Mouse (Mus musculus) retina, adult 2 months (tissue): ENCODE data around the gene Uba52.
A peak's percentile ranks its signal among the peaks of the same experiment; 100 is the strongest.

Experiments
- DNase-seq: peaks from one replicate; pipeline ENCODE4 v3.0.0-alpha.2; 2012; ENCODE audit warnings: low read depth, low spot score

Uba52 gene

DNA sequence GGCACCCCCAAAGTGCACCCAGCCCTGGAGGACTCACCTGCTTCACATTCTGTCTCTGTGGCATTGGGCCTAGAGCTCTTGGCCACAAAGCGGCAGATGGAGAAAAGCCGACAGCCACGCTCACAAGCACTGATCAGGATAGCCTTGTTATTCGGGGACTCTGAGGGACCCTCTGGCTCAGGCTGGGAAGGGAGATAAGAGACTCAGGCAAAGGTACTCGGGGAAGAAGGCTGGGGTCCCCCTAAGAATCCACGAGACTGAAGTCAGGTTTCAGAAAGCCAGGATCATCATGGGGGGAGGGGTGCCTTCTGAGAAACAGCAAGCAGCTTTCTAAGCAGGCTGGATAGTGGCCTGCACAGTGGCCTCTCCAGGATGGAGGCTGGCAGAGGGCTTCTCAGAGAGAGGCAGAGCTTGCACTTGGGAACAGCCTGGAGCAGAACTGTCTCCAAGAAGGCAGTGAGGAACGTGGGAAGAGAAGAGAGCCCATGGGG, 24.4 kb downstream of the Uba52 start:
- no peak for DNase-seq

DNA sequence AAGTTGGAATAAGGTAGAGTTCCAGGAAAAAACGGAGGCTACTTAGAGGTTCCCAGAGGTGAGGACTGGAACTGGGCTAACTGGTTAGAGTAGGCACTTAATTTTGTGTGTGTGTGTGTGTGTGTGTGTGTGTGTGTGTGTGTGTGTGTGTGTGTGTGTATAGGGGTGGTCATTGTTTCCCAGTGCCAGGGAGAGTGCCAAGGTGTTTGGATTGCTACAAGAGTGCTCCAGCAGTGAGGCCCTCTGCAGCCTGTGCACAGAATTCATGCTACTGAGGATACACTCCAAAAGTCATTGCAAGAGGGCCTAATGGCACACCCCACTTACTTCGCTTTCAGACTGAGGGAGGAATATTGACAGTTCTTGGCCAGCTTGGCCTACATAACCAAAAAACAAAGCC, 27.7 kb downstream of the Uba52 start:
- DNase-seq: no peak

DNA sequence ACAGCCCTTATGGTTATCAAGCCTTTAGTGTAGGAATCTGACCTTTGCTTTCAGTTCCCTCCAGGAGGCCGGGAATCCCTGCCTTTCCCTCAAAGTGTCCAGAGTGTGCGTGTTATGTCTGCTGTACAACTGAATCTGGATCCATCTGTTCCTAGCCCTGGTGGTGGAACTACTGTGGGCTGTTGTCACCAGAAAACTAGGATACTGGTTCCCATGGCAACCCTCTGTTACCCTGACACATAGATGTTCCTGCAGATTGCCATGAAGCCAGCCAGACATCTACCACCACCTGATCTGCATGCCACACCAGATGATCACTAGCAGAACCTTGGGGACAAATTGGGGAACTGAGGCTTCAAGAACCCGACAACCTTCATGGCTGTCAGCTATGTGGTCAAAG, 28.7 kb downstream of the Uba52 start:
- DNase-seq: no peak

- DNase-seq: no peak
Measured at GRCm38 (mm10) chr8:70477269-70477982, 33.2 kb downstream of the Uba52 start.

DNA sequence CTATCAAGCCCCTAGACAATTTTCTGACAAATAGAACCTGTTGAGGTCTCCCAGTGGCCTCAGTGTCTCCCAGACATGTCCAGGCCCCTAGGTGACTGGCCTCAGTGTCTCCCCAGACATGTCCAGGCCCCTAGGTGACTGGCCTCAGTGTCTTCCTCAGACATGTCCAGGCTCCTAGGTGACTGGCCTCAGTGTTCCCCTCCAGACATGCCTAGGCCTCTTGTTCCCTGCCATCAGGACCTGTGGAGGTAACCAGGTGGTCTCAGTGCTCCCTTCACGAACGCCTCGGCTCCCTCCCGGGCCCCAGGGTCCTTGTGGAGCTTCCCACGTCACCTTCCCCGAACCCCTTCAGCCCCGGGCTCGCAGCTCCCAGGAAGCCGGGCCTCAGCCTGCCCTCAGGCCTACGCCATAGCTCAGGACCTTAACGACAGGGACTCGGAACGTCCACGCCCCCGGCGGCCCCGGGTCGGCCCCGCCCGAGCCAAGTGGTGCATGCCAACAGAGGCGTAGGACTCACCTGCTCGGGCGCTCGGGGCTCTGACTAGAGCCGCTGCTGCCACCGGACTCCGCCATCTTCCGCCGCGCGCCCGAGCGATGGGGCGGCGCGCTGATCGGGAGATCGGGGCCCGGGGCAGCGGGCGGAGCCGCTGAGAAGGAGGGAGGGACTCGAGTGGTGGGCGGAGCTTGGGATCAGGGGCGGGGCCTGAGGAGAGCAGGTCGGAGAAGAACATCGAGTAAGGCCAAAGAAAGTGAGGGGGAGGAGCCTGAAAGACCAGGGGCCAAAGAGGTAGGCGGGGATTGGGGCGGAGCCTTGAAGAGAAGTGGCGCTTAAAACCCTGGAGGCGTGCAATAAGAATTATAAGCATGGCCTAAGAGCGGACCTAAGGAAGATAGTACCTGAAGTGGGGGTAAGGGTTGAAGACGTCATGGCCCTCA, 34.0 kb downstream of the Uba52 start, which contains the start of gene Klhl26:
Gene Klhl26 (minus strand): TSS at position 636 of the 936 bp plus-strand sequence.
- DNase-seq: peak; percentile 76

DNA sequence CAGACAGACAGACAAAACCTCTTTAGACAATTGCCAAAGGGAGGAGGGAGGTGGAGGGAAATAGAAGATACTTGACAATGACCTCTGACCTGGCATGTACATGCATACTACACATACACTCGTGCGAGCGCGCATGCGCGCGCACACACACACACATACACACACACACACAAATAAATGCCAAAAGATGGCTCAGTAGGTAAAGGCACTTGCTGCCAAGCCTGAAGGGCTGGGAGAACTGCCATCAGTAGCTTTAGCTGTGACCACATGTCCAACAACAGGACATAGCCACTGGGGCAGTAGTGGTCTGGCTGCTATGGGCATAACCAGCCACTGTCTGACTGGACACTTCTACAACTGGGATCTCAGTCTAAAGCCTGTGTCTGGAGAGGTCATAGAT, 38.7 kb downstream of the Uba52 start:
- DNase-seq: no peak

GRCm38 (mm10) chr8:70469938-70470337, 40.7 kb downstream of the Uba52 start:
- DNase-seq: no peak

- DNase-seq: no peak
Measured at GRCm38 (mm10) chr8:70469295-70469916, 41.2 kb downstream of the Uba52 start.

GRCm38 (mm10) chr8:70468733-70469132, 41.9 kb downstream of the Uba52 start:
- no peak for DNase-seq

GRCm38 (mm10) chr8:70467907-70468306, 42.7 kb downstream of the Uba52 start:
- no peak for DNase-seq

GRCm38 (mm10) chr8:70467229-70467725, 43.3 kb downstream of the Uba52 start:
- no peak for DNase-seq

- no peak for DNase-seq
Measured at GRCm38 (mm10) chr8:70466771-70467170, 43.8 kb downstream of the Uba52 start.

DNA sequence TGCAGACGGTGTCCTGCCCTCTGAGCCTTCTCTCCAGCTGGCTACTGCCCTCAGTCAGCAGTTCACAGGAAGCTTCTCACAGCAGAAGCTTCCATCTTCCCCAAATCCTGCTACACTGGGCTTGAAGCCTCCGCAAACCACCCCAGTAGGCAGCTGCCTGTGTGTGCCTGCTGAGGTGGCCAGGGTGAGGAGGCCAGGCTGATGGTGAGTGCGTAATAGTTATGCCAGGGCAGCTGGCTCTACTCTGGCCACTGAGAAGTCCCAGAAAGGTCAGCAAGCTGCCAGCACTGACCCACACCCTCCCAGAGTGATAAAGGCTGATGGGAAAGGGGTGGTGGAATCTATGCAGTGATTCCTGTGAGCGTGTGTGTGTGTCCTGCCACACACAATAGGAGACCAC, 44.3 kb downstream of the Uba52 start:
- no peak for DNase-seq

DNA sequence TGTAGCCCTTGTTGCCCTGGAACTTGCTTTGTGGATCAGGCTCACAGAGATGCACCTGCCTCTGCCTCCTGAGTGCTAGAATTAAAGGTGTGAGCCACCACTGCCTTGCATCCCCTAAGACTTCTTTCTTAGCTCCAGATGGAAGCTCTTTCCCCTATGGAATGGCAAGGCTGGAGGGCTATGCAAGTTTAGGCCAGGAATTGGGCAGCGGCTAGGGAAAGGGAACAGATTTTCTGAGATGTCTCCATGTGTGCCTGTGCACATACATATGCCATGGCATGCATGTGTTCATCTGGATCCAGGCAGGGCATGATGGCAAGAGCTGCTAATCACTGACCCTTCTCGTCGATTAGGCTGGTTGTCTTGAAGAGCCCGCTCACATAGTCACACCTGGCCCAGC, 44.9 kb downstream of the Uba52 start:
- DNase-seq: no peak

DNA sequence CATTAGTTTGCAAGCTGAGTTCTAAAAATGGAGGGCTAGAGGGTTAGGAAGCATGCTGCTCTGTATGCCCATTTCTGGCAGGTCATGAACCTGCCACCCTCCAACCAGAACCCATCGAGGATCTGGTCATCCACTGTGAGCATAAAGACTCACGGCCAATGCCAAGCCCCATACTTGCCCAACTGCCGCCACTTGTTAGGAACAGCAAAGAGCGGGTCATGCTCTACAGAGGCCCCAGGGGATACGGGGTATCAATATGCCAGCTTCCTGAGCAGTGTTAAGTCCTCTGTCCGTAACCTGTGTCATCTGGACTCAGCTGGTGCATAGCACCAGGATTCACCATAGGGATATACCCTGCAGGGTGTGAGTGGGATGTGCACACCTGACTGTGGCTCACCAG, 46.4 kb downstream of the Uba52 start:
- DNase-seq: no peak

GRCm38 (mm10) chr8:70463306-70463705, 47.3 kb downstream of the Uba52 start:
- no peak for DNase-seq

GRCm38 (mm10) chr8:70462516-70462813, 48.1 kb downstream of the Uba52 start:
- no peak for DNase-seq

DNA sequence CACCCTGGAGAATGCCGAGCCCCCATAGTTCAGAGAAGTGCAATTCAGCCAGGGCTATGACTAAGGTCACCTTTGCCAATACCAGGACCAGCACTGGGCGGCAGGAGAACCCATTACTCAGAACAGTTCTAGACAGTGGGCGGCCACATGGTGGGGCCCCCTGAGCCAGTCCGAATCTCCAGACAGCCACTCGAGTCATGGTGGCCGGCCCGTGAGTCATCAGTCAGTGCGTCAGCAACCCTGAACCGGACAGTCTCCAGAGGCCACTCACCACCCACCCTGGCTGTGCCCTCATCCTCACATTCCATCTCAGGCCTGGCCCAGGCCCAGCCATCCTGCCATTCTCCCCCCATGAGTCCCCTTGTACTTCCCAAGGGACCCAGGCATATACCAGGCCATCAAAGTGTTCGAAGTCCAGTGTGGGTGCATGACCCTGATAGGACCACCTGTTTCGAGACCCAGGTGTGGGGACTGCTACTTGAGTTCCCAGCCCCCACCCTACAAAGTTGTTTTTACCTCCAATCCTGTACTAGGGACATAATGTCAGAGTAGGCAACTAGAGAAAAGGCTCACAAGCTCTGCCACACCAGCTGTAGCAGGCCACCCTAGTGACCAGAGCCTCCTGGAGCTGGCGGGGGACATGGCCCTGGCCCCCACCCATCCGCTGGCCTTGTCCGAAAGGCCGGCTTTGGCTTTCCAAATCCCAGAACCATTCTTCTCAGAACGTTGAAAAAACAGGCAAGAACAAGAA, 48.7 kb downstream of the Uba52 start:
- no peak for DNase-seq

DNA sequence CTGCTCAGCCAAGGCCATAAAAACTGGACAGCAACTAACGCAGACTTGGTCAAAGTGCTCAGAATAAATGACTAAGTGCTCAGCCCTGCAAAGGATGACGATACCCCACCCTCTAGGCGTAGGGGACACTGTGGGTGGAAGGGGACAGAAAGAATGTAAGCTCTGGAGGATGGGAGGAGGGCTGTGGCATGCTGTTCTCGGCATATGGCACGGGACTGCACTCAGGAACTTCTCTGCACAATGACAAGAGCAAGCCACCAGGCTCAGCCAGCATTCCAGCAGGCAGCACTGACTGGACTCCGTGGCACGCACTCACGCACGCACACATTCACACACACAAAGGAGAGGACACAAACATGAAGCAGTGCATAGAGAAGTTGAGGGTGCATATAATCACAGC, 50.0 kb downstream of the Uba52 start:
- DNase-seq: no peak

- no peak for DNase-seq
Measured at GRCm38 (mm10) chr8:70460199-70460598, 50.4 kb downstream of the Uba52 start.

DNA sequence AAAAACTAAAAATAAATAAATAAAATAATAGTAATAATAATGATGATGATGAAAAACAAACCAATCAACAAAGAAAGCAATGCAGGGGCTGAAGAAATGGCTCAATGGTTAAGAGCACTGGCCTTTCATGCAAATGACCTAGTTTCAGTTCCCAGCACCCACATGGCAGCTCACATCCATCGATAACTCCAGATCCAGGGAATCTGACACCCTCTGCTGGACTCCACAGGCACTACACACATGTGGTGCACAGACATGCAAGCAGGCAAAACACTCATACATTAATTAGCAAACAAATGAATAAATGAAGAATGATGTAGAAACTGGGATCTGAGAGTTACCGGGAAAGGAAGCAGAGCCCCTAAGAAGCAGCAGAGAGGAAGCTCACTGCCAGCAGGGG, 51.0 kb downstream of the Uba52 start:
- DNase-seq: no peak
